Mouse (Mus musculus) gastrocnemius, postnatal 10 days (tissue): Measurements from ENCODE around the gene Samd14. TPM values are rescaled to one million over a fixed set of nuclear protein-coding genes. Genes with fewer than 3 reads are reported as not detected.
"Not testable (repeated sequence)": the region's sequence is repeated elsewhere in the genome, so short reads cannot be mapped to it uniquely, and the experiment has no call there.

Experiments
- DNase-seq: peaks from one replicate; pipeline ENCODE4 v3.0.0; 2021; ENCODE audit warnings: mixed read lengths
- total RNA-seq, 2 experiments: library from RNA; stranded (reverse); gene quantifications; 2 replicates each; pipeline ENCODE4 v1.2.3; 2021

Gene Samd14
- total RNA-seq, 2 experiments from 2014 or later = 3.5 to 6.1 TPM

GRCm38 (mm10) chr11:95006038-95006437, 3.6 kb upstream of the Samd14 start:
- no peak for DNase-seq

DNA sequence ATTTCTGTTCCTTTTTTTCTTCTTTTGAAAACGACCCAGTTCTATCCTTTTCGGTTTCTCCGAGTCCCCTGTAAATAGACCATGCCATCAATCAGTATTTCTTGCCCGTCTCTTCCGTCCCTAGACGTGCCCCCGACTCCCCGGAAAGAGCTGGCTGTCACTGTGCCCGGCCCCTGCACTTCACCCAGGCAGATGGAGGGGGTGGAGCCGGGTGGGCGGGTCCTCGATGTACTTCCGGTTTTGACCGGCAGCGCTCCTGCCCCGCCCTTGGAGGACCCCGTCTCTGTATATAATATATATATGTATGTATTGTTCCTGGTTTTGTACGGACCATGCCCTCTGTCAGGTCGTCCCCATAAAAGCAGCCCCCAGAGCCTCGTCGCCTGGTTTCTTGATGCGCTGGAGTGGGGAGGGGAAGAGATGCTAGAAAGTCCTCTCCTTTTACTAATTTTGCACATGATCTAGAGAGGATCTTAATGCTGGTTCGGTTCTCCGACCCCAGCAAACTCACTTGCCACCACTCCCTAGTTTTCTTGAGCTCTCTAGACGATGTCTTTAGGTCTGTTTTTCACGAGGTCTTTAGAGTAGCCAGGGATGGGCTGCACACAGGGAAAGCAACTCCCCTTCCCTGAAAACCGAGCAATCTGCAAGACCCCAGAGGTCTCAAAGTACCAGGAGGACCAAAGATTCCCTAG, 3.0 kb upstream of the Samd14 start:
- DNase-seq = peak; percentile 83

GRCm38 (mm10) chr11:95007418-95007817, 2.3 kb upstream of the Samd14 start:
- no peak for DNase-seq

DNA sequence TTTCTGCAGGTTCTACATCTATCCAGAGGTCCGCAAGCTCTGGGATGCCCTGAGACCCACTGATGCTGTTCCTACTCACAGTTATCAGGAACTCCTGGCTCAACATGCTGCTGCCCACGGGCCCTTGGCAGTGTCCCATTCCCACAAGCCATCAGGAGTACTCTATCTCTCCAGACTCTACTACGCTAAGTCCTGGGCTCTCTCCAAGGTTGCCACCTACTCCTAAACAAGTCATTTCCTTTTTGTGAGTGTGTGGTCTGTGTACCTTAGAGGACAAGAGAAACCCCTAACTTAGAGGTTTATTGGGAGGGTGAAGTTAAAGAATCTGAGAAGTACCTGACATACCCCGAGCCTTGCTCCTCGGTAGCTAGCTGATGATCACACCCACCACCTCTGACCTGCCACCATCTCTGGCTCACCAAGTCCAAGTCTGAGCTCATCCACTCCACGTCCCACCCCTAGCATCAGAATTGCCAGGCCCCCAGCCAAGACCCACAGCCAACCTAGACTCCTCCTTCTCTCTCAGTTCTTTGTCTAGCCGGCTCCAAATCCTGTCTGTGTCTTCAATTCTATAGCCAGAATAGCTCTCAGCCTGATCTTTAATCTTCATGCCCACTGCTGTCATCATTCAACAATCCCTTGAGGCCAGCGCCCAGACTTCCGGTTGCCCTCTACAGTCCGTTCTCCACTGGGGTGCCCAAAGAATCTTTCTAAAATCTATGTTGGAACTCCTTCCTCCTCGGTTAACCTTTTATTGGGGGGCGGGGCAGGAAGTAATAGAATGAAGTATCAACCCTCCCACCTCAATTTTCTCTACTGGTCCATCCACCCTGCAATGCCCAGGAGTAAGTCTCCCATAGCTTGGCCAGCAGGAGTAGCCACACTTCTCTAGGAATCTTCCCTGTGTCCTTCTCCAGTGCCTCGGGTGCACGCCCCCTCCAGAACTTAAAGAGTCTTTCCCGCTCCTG, 734 bp upstream of the Samd14 start:
- no peak for DNase-seq

- peak; percentile 44 for DNase-seq
Observed at GRCm38 (mm10) chr11:95010141-95010739, 561 bp downstream of the Samd14 start.

GRCm38 (mm10) chr11:95010841-95011403, 1.2 kb downstream of the Samd14 start:
- not testable (repeated sequence) for DNase-seq

- no peak for DNase-seq
Observed at GRCm38 (mm10) chr11:95011416-95011815, 1.7 kb downstream of the Samd14 start.

GRCm38 (mm10) chr11:95012075-95012474, 2.4 kb downstream of the Samd14 start:
- no peak for DNase-seq

- no peak for DNase-seq
Observed at GRCm38 (mm10) chr11:95012487-95012886, 2.8 kb downstream of the Samd14 start.

DNA sequence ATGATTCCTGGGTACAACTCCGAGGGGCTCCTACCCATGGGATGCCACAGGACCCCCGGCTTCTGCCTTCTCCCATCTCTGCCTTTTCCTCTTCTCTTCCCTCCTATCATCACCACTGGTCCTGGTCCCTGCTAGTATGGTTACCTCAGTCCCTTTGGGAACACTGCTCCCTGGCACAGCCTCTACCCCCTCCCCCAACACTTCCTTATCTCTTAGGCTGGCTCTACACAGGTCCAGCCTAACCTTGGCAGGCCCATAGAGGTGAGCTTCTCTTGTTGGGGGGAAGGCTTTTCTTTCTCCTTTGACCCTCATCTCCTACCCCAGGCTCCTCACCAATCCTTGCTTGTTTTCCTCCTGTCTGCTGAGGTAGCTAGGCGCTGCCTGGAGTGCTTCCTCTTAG, 5.8 kb downstream of the Samd14 start:
- DNase-seq = no peak

- DNase-seq = no peak
Observed at GRCm38 (mm10) chr11:95022237-95022992, 12.7 kb downstream of the Samd14 start.

DNA sequence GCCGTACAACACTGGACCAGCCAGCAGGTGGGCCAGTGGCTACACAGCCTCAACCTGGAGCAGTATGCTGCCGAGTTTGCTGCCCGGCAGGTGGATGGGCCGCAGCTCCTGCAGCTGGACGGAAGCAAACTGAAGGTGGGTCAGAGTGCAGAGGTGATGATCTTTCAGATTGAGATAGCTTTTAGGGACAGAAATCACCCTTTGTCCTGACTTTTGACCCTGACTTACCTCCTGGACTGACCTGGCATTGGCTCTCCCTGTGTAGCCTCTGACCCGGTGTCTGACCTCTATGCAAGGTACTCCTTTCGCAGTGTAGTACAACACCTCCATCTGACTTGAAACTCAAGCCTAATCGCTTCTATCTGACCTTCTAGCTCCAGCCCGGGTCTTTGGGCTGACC, 13.8 kb downstream of the Samd14 start:
- no peak for DNase-seq

DNA sequence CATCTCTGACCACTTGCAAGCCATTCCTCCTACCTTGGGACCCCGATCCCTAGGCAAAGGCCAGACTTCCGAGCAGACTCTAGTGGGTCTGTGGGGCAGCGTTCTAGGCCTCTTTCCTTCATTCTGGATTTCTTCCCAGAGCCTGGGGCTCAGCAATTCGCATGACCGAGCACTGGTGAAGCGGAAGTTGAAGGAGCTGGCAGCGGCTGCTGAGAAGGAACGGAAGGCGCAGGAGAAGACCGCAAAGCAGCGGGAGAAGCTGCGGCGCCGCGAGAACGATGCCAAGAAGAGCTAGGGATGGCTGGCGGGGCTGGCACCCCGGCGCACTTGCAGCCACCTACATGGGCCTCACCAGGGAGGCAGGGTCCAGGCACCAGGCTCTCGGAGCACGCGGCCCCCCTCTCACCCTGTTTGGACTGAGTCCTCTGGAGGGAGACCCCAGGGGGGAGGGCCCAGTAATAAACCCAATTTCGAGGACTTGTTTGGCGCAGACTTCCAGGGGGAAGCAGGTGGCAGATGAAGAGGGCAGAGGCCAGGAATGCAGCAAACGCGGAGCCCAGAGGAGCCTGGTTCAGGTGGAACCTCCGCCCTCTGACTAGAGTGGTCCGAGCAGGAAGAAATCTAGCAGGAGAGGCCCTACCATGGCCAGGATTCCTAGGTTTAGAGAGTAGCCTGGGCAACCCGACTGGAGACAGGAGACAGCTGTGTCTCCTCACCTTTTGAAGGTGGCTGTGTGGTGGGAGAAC, 14.9 kb downstream of the Samd14 start:
- DNase-seq = no peak

DNA sequence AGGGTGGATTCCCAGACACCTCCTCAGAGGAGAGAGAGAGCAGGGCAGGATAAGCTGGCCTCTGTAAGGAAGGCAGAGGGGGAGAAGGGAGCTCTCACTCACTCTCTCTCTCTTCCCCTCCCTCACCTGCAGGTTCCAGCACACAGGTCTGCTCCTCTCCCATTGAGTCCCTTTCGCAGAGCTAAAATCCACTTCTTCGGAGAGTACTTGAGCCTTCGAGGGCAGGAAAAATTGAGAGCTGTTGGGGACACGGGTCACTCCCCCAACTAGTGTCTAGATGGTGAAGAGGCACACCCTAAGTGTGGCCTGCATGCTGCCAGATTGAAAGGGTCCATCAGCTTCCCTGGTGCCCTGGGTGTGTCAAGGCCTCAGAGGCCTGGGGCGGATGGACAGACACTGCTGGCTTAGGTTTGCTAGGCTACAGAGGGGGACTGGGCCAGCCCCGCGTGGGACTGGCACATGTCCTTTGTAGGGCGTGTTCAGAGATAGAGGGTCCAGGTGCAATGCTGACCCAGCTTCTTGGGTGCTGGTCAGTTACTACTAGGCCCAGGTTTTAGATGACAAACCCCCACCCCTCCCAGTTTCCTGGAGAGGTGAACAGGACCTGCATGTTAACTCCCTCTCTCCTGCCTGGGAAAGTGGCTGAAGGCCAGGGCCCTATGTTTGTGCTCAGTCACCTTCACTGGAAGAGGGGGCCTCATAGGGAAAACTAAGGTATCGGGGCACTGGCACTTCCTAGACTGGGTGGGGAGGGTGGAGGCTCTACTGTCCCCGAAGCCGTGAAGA, 15.7 kb downstream of the Samd14 start:
- no peak for DNase-seq

DNA sequence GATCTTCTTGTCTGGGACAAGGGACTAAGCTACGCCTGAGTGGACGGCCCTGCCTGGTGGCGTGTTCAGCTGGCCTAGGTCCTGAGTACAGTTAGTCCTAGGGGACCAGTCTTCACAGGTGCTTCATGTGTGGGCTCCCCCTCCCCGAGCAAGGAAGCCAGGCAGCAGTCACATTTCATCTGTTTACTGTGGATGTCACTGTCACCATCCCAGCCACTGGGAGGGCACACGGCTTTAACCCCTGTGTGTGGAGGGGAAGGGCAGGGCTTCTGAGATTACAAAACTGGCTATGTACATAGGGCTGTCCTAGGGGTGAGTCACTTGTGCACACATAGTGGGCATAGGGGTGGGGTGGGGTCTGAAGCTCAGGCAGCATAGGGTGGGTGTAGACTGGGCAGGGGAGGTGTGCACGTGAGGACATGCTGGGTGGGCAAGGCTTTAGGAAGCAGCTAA, 16.4 kb downstream of the Samd14 start:
- DNase-seq = no peak

- no peak for DNase-seq
Observed at GRCm38 (mm10) chr11:95026849-95027248, 17.2 kb downstream of the Samd14 start.

DNA sequence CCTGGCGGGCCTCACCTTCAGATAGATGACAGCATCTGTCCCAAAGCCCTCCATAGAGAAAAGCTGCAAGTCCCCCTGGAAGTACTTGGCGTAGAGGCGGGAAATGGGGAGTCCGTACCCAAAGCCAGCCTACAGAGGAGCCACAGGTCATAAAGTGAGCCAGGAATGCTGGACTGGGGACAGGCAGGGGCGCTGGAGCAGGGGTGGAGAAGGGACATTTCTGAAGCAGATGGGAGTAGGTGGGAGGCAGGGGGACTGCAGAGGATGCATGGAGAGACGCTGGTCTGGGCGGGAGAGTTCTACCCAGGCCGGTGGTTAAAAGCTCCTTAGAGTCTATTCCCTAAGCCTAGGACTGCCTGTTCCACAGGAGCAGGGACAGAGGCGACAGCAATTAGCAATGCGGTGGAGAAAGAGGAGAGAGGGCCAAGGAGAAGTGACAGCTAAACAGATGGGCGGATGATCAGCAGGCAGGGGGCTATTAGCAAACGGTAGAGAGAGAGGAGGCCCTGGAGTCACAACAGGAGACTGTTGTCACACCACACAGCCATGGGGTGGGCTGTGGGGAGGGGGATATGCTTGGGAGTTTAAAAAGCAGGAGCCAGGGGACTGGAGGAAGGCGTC, 18.3 kb downstream of the Samd14 start:
- DNase-seq = no peak

- DNase-seq = no peak
Observed at GRCm38 (mm10) chr11:95032945-95033344, 23.3 kb downstream of the Samd14 start.

- DNase-seq = no peak
Observed at GRCm38 (mm10) chr11:95033617-95034016, 23.9 kb downstream of the Samd14 start.

- no peak for DNase-seq
Observed at GRCm38 (mm10) chr11:95034902-95035301, 25.2 kb downstream of the Samd14 start.
